Mouse (Mus musculus) adrenal gland, adult 8-10 months (tissue): ENCODE data around the gene Scd4. TPM values are rescaled to one million over a fixed set of nuclear protein-coding genes. Genes with fewer than 3 reads are reported as not detected.

Experiments used
- DNase-seq: peaks from one replicate; pipeline ENCODE4 v3.0.0; 2022
- microRNA-seq, 2 experiments: library from miRNA; unstranded; fragments of <30 nt; microRNA quantifications; one replicate each; pipeline ENCODE4 v1.2.0; 2022
- total RNA-seq, 4 experiments: library from RNA; stranded (reverse); gene quantifications; 2 replicates each; pipeline ENCODE4 v1.2.4; 2022

The Scd4 gene
- total RNA-seq, 4 experiments from 2014 or later, result 4.5 to 7.6 (median 6.6) TPM

- DNase-seq, result no peak
These were observed 49.9 kb downstream of the Scd4 start for GRCm38 (mm10) chr19:44382682-44383321.

DNA sequence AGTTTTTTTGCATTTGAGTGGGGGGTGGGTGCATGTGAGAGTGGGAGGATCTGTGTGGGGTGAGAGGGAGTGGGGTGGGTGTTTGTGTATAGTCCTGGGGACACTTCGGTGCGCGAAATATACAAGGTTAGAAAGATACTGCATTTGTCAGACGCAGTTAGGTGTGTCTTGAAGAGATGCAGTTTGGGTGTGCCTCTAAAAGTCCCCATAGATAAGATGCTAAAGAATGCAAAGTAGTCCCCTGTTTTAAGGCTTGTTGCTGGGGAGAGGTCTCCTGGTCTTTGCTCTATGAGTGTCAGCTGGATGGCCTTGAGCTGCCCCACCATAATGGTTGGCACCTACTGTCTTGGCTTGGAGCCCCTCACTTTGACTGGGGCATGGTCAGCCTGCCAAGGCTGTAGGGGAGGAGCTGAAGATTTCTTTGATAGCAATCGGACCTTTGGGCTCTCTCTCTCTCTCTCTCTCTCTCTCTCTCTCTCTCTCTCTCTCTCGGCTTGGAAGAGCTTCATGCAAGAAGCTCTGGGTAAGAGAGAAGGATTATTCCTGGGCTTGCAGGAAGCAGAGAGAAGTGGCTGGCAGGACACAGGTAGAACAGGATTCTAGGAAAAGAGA lies 53.1 kb downstream of the Scd4 start:
- no peak for DNase-seq

GRCm38 (mm10) chr19:44387089-44387671 lies 54.3 kb downstream of the Scd4 start:
- DNase-seq, result no peak

GRCm38 (mm10) chr19:44387746-44388474 lies 55.0 kb downstream of the Scd4 start:
- no peak for DNase-seq

- peak; percentile 95 for DNase-seq
These were observed 55.9 kb downstream of the Scd4 start for GRCm38 (mm10) chr19:44388475-44389428.

DNA sequence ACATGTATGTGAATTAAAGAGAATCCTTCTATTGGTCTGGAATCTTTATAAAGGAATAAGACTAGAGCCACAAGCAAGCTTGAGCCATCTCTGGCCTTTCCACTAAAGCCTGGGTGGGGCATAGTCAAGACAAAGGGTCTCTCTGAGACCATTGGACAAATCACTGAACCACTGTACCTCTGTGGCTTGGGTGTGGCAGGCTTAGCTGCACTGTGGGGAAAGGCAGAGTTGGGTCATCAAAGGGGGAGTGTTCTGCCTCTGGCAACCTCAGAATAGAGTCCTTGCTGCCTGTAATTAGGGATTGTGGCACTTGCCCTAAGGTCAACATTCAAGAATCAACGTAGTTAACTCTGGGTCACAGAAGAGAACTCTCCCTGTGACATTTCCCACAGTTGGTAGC lies 56.6 kb downstream of the Scd4 start:
- DNase-seq, result no peak

- no peak for DNase-seq
These were observed 59.0 kb downstream of the Scd4 start for GRCm38 (mm10) chr19:44391856-44392255.

- no peak for DNase-seq
These were observed 59.6 kb downstream of the Scd4 start for GRCm38 (mm10) chr19:44392339-44393009.

DNA sequence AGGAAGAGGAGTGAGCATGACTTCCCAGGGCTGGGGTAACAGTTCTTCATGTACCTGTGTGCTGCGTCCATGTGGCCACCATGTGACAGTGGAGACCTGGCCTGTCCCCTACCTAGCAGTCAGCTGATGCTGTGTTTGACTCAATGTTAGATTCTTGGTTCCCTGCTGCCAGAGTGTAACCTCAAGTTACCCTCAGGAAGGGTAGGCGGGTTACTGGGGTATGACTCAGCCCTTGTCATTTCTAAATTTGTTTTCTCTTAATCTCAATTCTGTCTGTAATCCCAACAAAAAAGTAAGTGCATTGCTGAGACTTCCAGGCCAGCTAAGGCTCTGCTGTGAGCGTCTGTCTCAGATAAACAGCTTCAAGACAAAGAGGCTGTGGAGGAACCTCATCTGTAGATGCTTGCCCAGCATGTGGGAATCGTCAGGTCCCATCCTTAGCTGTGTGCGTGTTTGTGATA lies 61.1 kb downstream of the Scd4 start:
- DNase-seq, result no peak

GRCm38 (mm10) chr19:44394972-44395371 lies 62.1 kb downstream of the Scd4 start:
- DNase-seq, result no peak

Small RNAs within 50 kb of the gene (microRNA-seq; reads per million reads assigned to microRNA genes)
- 4.7 to 6.9 reads per million in 2 experiments for gene Mir5114

Other genes with a start within 250 kb of the Scd4 start
- 100 to 1,000 TPM in 2 of 4 experiments, 10 to 100 TPM in 2; 74.5 to 111 (median 93.4) TPM for gene Chuk, start 225.6 kb upstream of the Scd4 start, total RNA-seq
- gene Cwf19l1, start 197.2 kb upstream of the Scd4 start, total RNA-seq, result 10 to 100 TPM; 24.0 to 35.8 (median 30.0) TPM
- 10 to 100 TPM; 35.7 to 40.9 (median 39.5) TPM for gene Bloc1s2, start 186.6 kb upstream of the Scd4 start, total RNA-seq
- not detected for gene Pkd2l1, start 140.7 kb upstream of the Scd4 start, total RNA-seq
- under 1 TPM in 3 of 4 experiments, not detected in 1; 0.06 to 0.31 (median 0.12) TPM for gene Scd3, start 129.8 kb upstream of the Scd4 start, total RNA-seq
- 1,000 to 10,000 TPM in 3 of 4 experiments, 100 to 1,000 TPM in 1; 965 to 1,225 (median 1,109) TPM for gene Scd2, start 39.4 kb upstream of the Scd4 start, total RNA-seq
- gene Scd1, start 74.8 kb downstream of the Scd4 start, total RNA-seq, result 1,000 to 10,000 TPM in 1 of 4 experiments, 100 to 1,000 TPM in 3; 370 to 1,578 (median 696) TPM
- under 1 TPM; 0.17 to 0.43 (median 0.40) TPM for gene Wnt8b, start 160.4 kb downstream of the Scd4 start, total RNA-seq
- 1 to 10 TPM; 4.1 to 6.2 (median 5.5) TPM for gene Sec31b, start 212.8 kb downstream of the Scd4 start, total RNA-seq
- not detected for gene Gm20538, start 219.7 kb downstream of the Scd4 start, total RNA-seq
- gene Ndufb8, start 222.3 kb downstream of the Scd4 start, total RNA-seq, result 100 to 1,000 TPM; 284 to 446 (median 384) TPM
- 10 to 100 TPM; 26.0 to 30.2 (median 28.4) TPM for gene Hif1an, start 229.8 kb downstream of the Scd4 start, total RNA-seq